Mouse (Mus musculus) left cerebral cortex, adult 9 months (tissue): ENCODE results near the gene Adam11.
A peak's percentile ranks its signal among the peaks of the same experiment; 100 is the strongest.

Experiments
- DNase-seq, 2 experiments: peaks; one replicate each; pipeline ENCODE4 v3.0.0; 2022; ENCODE audit warnings: low spot score in 2 of 2

Gene Adam11

DNA sequence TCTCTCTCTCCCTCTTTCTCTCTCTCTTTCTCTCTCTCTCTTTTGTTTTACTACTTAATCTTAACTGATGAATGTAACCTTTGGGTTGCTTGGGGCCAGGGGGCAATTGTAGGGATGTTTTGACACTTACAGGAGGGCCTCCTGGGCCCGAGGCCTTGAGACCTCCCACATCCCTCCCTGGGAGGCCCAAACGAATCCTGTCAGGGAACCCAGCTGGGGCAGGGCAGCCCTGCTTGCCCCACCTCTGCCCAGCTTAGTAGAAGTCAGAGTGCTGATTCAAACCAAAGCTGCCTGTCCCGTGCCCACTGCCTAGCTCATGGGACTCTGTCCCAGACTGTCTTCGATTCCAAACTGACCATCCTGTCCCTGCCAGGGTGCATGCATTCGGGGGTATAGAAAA is 17.4 kb downstream of the Adam11 start:
- DNase-seq, result no peak

GRCm38 (mm10) chr11:102779081-102779638 is 17.9 kb downstream of the Adam11 start:
- no peak for DNase-seq

DNA sequence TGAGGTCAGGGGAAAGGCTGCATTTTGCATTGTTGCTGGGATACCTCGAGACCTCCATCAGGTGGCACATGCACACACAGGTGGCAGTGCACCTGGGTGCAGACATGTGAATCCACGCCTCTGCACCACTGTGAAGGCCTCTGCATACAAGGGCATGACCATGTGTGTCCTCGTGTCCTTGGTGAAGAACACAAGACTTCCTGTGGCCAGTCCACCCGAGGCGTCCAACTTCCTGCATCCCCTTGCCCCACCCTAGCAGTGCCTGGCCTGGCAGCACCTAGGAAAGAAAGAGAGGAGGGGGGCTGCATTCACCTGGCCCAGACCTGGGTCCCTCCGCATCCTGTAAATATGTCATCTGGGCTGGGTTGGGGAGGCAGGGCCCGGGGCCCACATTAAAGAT is 18.6 kb downstream of the Adam11 start:
- no peak for DNase-seq

- DNase-seq, result no peak
Measured at GRCm38 (mm10) chr11:102780271-102780985, 19.2 kb downstream of the Adam11 start.

DNA sequence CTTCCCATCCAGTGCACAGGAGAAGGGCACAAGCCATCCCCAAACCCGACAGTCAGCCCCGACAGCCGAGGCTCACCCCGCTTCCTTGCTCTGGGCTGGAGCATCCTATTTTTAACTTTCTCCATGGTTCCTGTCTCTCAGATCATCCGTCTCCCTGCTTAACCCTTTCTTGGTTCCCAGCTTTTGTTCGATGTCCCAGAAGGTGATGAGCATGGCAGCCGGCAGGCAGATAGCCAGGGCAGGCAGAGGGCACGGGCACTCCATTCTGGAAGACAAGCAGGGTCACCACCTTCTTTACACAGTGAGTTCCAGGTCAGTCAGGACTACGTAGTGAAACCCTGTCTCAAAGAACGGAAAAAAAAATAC is 19.7 kb downstream of the Adam11 start:
- DNase-seq, result no peak

- DNase-seq, result no peak
Measured at GRCm38 (mm10) chr11:102781523-102781922, 20.3 kb downstream of the Adam11 start.

- no peak for DNase-seq
Measured at GRCm38 (mm10) chr11:102783443-102783842, 22.2 kb downstream of the Adam11 start.

DNA sequence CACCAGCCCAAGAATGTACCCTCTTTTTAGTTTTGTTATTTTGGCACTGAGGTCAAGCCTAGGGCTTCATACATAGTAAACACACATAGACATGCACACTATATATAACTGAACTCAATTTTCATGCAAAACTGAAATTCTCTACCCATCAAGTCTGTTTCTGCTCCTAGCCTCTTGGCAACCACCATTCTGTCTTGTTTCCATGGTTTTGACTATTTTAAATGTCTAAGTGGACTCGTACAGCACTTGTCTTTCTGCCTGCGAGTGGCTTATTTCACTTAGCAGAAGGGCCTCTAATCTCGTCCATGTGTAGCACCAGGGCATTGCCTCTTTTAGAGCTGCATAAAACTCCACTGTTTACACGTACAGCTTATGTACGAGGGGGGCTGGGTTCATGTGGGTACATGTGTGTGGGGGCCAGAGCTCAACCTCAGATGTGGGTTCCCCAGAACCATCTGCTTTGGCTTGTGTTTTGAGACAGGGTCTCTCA is 26.5 kb downstream of the Adam11 start:
- DNase-seq, result no peak

DNA sequence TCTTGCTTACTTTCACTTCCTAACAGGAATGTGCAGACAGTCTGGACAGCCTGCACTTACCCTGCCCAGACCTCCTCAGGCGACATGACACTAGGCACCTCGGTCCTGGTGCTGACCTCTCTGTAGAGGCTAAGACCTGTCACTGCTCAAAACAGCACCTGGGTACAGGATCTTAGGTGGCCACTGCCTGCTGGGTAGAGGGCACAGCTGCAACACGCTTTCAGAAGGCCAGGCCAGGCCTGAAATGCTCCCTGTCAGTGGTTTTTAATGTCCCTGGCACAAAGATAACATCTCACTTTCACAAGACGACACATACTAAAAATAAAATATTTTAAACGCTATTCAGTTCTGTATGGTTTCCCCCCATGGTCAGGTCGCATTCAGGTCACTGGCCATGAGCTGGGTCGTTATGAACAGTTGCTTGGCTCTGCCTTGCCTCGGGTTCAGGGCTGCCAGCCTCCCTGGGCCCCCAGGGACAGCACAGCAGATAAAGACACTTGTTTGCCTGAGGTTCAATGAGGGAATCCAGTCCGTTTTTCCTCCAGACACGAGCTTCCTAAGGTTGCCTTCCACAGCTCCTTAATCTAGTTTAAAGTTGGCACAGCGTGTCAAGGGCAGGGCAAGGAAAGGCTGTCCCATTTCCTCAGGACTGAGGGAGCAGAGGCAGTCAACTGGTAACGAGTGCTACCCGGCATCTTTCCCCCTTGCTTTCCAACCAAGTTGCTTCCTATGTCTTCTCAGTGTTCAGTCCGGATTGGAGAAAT is 30.6 kb downstream of the Adam11 start:
- no peak for DNase-seq

GRCm38 (mm10) chr11:102794157-102794556 is 32.9 kb downstream of the Adam11 start:
- no peak for DNase-seq

GRCm38 (mm10) chr11:102803453-102803852 is 42.2 kb downstream of the Adam11 start:
- no peak for DNase-seq

DNA sequence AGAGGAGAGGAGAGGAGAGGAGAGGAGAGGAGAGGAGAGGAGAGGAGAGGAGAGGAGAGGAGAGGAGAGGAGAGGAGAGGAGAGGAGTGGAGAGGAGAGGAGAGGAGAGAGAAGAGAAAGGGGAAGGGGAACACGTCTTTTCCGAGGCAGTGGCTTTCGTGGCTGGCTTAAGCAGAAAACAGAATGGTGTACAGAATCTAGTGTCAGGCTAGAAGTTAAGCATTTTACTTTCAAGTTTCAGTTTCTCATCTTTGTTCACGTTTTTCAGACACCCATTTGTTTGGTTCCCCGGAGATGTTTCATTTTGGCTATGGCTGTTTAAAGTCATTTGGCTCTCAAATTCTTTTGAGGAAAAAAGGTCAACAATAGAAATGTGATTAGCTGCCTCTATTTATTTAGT is 47.0 kb downstream of the Adam11 start:
- no peak for DNase-seq

GRCm38 (mm10) chr11:102810721-102811485 is 49.7 kb downstream of the Adam11 start:
- DNase-seq, result no peak

- DNase-seq, result no peak
Measured at GRCm38 (mm10) chr11:102814881-102815280, 53.6 kb downstream of the Adam11 start.

GRCm38 (mm10) chr11:102818121-102819020 is 57.1 kb downstream of the Adam11 start:
- no peak for DNase-seq

- DNase-seq, result no peak
Measured at GRCm38 (mm10) chr11:102819021-102819782, 58.0 kb downstream of the Adam11 start, which contains the start of gene Gjc1. Gjc1 (minus strand) TSS chr11:102819700.

DNA sequence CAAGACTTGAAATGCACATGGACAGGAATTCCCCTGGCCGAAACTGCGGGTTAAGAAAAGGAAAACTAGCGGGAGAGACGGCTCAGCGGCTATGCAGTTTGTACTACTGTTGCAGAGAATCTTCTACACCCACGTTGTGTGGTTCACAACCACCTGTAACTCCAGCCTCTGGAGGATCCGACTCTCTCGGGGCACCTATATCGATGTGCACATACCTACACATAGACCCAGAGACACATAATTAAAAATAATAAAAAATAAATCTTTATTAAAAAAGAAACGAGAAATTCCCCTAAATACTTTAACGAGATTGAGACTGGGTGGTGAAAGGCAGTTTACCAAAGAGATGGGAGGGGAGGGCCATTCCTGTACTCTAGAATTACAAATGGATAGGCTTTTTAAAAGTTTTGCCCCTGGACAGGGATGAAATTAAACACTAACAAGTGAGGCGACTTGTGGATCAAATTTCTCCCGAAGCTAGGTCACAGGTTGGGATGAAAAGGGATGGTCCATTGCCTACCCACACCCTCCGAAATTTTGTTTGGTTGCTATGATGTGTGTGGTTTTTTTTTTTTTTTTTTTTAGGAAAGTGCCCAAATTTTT is 58.6 kb downstream of the Adam11 start:
- DNase-seq, result peak in 1 of 2 experiments; percentile 16

GRCm38 (mm10) chr11:102820432-102820831 is 59.2 kb downstream of the Adam11 start:
- DNase-seq, result no peak

DNA sequence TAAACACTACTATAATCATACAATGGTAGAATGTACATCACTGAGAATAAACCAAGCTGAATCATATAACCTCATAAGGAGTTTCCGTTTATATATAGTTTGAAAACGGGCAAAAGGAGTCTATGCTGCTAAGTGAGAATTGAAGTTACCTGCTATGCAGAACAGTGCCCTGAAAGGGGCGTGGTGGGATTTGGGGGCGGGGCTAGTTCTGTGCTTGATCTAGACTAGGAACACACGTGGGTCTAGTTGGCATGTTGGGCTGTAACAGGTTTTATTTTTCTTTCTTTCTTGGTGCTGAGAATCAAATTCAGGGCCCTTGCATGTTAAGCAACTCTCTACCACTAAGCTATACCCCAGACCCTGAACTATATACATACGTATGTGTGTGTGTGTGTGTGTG is 60.0 kb downstream of the Adam11 start:
- DNase-seq, result no peak

DNA sequence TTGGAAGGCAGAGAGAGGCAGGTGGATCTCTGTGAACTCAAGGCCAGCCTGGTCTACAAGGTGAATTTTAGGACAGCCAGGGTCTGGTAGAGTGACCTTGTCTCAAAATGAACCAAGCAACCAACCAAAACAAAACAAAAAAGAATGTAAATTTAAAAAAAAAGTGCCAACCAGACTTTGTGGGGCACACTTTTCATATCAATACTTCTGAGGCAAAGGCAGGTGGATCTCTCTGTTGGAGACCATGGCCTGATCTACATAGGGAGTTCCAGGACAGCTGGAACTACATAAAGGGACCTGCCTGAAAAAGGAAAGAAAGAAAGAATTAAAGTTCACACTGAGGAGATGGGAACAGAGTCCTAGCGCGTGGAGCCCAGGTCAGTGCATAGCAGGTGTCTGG is 65.2 kb downstream of the Adam11 start:
- no peak for DNase-seq
